Mouse (Mus musculus): ENCODE results near the gene Olfr374.

Gene Olfr374

GRCm38 (mm10) chr8:72144345-72144975 lies 37.6 kb downstream of the Olfr374 start:
- TF ChIP-seq POU5F1 (IDR thresholded peaks at IDR 0.05; ENCODE audit: borderline replicate concordance, low read length) (no peak), NANOG (IDR thresholded peaks at IDR 0.05; ENCODE audit: borderline replicate concordance, low read length) (no peak), CTCF (conservative IDR thresholded peaks at IDR 0.05; ENCODE audit: low read length) (no peak)
- Histone ChIP-seq H3K36me3 (ENCODE audit: insufficient read depth, low read length) (peaks cover 94% of the 10 kb centered on the region), H3K4me1 (replicated peaks; ENCODE audit: low read depth, low read length) (peaks cover 50% of the 10 kb centered on the region), H3K4me3 (replicated peaks; ENCODE audit: low read length) (no peak overlapping the region), H3K9me3 (ENCODE audit: low read length) (no peaks in the 10 kb centered on the region), H3K27me3 (ENCODE audit: insufficient read depth, low read length) (no peaks in the 10 kb centered on the region)

GRCm38 (mm10) chr8:72145511-72145910 lies 38.7 kb downstream of the Olfr374 start:
- no peaks in the 10 kb centered on the region for H3K27me3 ChIP-seq (ENCODE audit: insufficient read depth, low read length)
- peaks cover 57% of the 10 kb centered on the region for H3K4me1 ChIP-seq (replicated peaks; ENCODE audit: low read depth, low read length)
- H3K4me3 ChIP-seq (replicated peaks; ENCODE audit: low read length), result no peak overlapping the region
- no peak for TF ChIP-seq CTCF (conservative IDR thresholded peaks at IDR 0.05; ENCODE audit: low read length)
- no peak for TF ChIP-seq NANOG (IDR thresholded peaks at IDR 0.05; ENCODE audit: borderline replicate concordance, low read length)
- no peak for TF ChIP-seq POU5F1 (IDR thresholded peaks at IDR 0.05; ENCODE audit: borderline replicate concordance, low read length)
- H3K9me3 ChIP-seq (ENCODE audit: low read length), result no peaks in the 10 kb centered on the region
- peaks cover 94% of the 10 kb centered on the region for H3K36me3 ChIP-seq (ENCODE audit: insufficient read depth, low read length)

GRCm38 (mm10) chr8:72146056-72146455 lies 39.2 kb downstream of the Olfr374 start:
- no peak for TF ChIP-seq NANOG (IDR thresholded peaks at IDR 0.05; ENCODE audit: borderline replicate concordance, low read length)
- no peak for TF ChIP-seq POU5F1 (IDR thresholded peaks at IDR 0.05; ENCODE audit: borderline replicate concordance, low read length)
- TF ChIP-seq CTCF (conservative IDR thresholded peaks at IDR 0.05; ENCODE audit: low read length), result no peak
- peaks cover 57% of the 10 kb centered on the region for H3K4me1 ChIP-seq (replicated peaks; ENCODE audit: low read depth, low read length)
- H3K36me3 ChIP-seq (ENCODE audit: insufficient read depth, low read length), result peaks cover 92% of the 10 kb centered on the region
- H3K9me3 ChIP-seq (ENCODE audit: low read length), result no peaks in the 10 kb centered on the region
- H3K27me3 ChIP-seq (ENCODE audit: insufficient read depth, low read length), result no peaks in the 10 kb centered on the region
- no peak overlapping the region for H3K4me3 ChIP-seq (replicated peaks; ENCODE audit: low read length)

- H3K4me1 ChIP-seq (replicated peaks; ENCODE audit: low read depth, low read length), result peaks cover 57% of the 10 kb centered on the region
- H3K27me3 ChIP-seq (ENCODE audit: insufficient read depth, low read length), result no peaks in the 10 kb centered on the region
- H3K9me3 ChIP-seq (ENCODE audit: low read length), result no peaks in the 10 kb centered on the region
- TF ChIP-seq CTCF (conservative IDR thresholded peaks at IDR 0.05; ENCODE audit: low read length), result no peak
- no peak for TF ChIP-seq NANOG (IDR thresholded peaks at IDR 0.05; ENCODE audit: borderline replicate concordance, low read length)
- TF ChIP-seq POU5F1 (IDR thresholded peaks at IDR 0.05; ENCODE audit: borderline replicate concordance, low read length), result no peak
- H3K4me3 ChIP-seq (replicated peaks; ENCODE audit: low read length), result no peak overlapping the region
- peaks cover 92% of the 10 kb centered on the region for H3K36me3 ChIP-seq (ENCODE audit: insufficient read depth, low read length)
Observed at GRCm38 (mm10) chr8:72146556-72146955, 39.7 kb downstream of the Olfr374 start.

- H3K4me1 ChIP-seq (replicated peaks; ENCODE audit: low read depth, low read length), result peaks cover 56% of the 10 kb centered on the region
Observed at GRCm38 (mm10) chr8:72147266-72147665, 40.4 kb downstream of the Olfr374 start.

GRCm38 (mm10) chr8:72149056-72149455 lies 42.2 kb downstream of the Olfr374 start:
- Histone ChIP-seq H3K36me3 (ENCODE audit: insufficient read depth, low read length) (peaks cover 92% of the 10 kb centered on the region), H3K9me3 (ENCODE audit: low read length) (no peaks in the 10 kb centered on the region), H3K4me3 (replicated peaks; ENCODE audit: low read length) (no peak overlapping the region), H3K4me1 (replicated peaks; ENCODE audit: low read depth, low read length) (peaks cover 55% of the 10 kb centered on the region), H3K27me3 (ENCODE audit: insufficient read depth, low read length) (no peaks in the 10 kb centered on the region)
- TF ChIP-seq NANOG (IDR thresholded peaks at IDR 0.05; ENCODE audit: borderline replicate concordance, low read length) (no peak; the same call in 1 of the 2 replicates), CTCF (conservative IDR thresholded peaks at IDR 0.05; ENCODE audit: low read length) (no peak), POU5F1 (IDR thresholded peaks at IDR 0.05; ENCODE audit: borderline replicate concordance, low read length) (no peak)

More at GRCm38 (mm10) chr8:72147266-72147665, 40.4 kb downstream of the Olfr374 start:
- H3K4me3 ChIP-seq (replicated peaks; ENCODE audit: low read length), result no peak overlapping the region
- H3K36me3 ChIP-seq (ENCODE audit: insufficient read depth, low read length), result peaks cover 92% of the 10 kb centered on the region
- no peaks in the 10 kb centered on the region for H3K9me3 ChIP-seq (ENCODE audit: low read length)
- no peak for TF ChIP-seq POU5F1 (IDR thresholded peaks at IDR 0.05; ENCODE audit: borderline replicate concordance, low read length)
- no peak for TF ChIP-seq CTCF (conservative IDR thresholded peaks at IDR 0.05; ENCODE audit: low read length)
- no peak for TF ChIP-seq NANOG (IDR thresholded peaks at IDR 0.05; ENCODE audit: borderline replicate concordance, low read length)
- H3K27me3 ChIP-seq (ENCODE audit: insufficient read depth, low read length), result no peaks in the 10 kb centered on the region

- Histone ChIP-seq H3K9me3 (ENCODE audit: low read length) (no peaks in the 10 kb centered on the region), H3K4me1 (replicated peaks; ENCODE audit: low read depth, low read length) (peaks cover 53% of the 10 kb centered on the region), H3K36me3 (ENCODE audit: insufficient read depth, low read length) (peaks cover 88% of the 10 kb centered on the region), H3K4me3 (replicated peaks; ENCODE audit: low read length) (no peak overlapping the region), H3K27me3 (ENCODE audit: insufficient read depth, low read length) (no peaks in the 10 kb centered on the region)
- TF ChIP-seq NANOG (IDR thresholded peaks at IDR 0.05; ENCODE audit: borderline replicate concordance, low read length) (no peak), CTCF (conservative IDR thresholded peaks at IDR 0.05; ENCODE audit: low read length) (no peak), POU5F1 (IDR thresholded peaks at IDR 0.05; ENCODE audit: borderline replicate concordance, low read length) (no peak)
Observed at GRCm38 (mm10) chr8:72151418-72152078, 44.7 kb downstream of the Olfr374 start.

- TF ChIP-seq POU5F1 (IDR thresholded peaks at IDR 0.05; ENCODE audit: borderline replicate concordance, low read length) (no peak), CTCF (conservative IDR thresholded peaks at IDR 0.05; ENCODE audit: low read length) (no peak), NANOG (IDR thresholded peaks at IDR 0.05; ENCODE audit: borderline replicate concordance, low read length) (no peak)
Observed at GRCm38 (mm10) chr8:72153382-72153781, 46.5 kb downstream of the Olfr374 start.

More at GRCm38 (mm10) chr8:72153382-72153781, 46.5 kb downstream of the Olfr374 start:
- Histone ChIP-seq H3K4me3 (replicated peaks; ENCODE audit: low read length) (no peak overlapping the region), H3K9me3 (ENCODE audit: low read length) (no peaks in the 10 kb centered on the region), H3K4me1 (replicated peaks; ENCODE audit: low read depth, low read length) (peaks cover 52% of the 10 kb centered on the region), H3K36me3 (ENCODE audit: insufficient read depth, low read length) (peaks cover 83% of the 10 kb centered on the region), H3K27me3 (ENCODE audit: insufficient read depth, low read length) (no peaks in the 10 kb centered on the region)
